Mouse (Mus musculus) 3T3-L1 (cell line): ENCODE data around the gene Ttc36.
A peak's percentile ranks its signal among the peaks of the same experiment; 100 is the strongest.
"Not testable (repeated sequence)": the region's sequence is repeated elsewhere in the genome, so short reads cannot be mapped to it uniquely, and the experiment has no call there.

Experiments used
- DNase-seq: peaks from one replicate; pipeline ENCODE4 v3.0.0-alpha.2; 2015; ENCODE audit warnings: low read depth, low spot score

Ttc36 gene

GRCm38 (mm10) chr9:44772750-44773651, 29.9 kb downstream of the Ttc36 start:
- DNase-seq = peak; percentile 97

- no peak for DNase-seq
These were observed 30.5 kb downstream of the Ttc36 start for GRCm38 (mm10) chr9:44772392-44772749.

GRCm38 (mm10) chr9:44771376-44771775, 31.5 kb downstream of the Ttc36 start:
- DNase-seq = no peak

GRCm38 (mm10) chr9:44768029-44768394, 34.9 kb downstream of the Ttc36 start:
- DNase-seq = not testable (repeated sequence)

- peak; percentile 88 for DNase-seq
These were observed 35.5 kb downstream of the Ttc36 start, which contains the start of the genes Arcn1 and Ift46 for GRCm38 (mm10) chr9:44767101-44768028. Gene Arcn1 (minus strand): TSS chr9:44767845. Gene Ift46 (plus strand): TSS chr9:44767908.

GRCm38 (mm10) chr9:44760873-44761272, 42.0 kb downstream of the Ttc36 start:
- DNase-seq = no peak
